Mouse (Mus musculus): ENCODE results near the gene Mthfd2.

DNA sequence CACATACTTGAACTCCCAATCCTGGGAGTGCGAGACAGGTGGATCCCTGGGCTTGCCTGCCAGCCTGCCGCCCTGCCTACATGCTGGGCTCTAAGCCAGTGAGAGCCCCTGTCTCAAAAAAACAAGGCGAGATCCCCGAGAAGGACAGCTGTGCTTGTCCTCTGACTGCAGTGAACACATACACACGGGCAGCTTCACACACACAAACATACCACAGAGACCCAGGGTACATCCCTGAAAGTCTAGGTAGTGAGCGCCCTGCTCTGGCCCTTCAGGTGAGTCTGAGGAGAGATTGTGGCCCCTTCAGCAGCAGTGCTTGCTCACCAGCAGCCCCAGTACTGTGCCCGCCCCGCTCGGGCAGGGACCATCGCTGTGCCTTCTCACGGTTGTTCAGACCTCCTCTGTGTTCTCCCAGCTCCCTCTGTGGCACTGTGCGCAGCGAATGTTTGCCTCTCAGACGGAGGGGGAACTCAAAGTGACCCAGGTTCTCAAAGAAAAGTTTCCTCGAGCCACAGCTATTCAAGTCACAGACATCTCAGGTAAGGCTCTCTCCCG, 25.2 kb upstream of the Mthfd2 start:
- TF ChIP-seq POLR2A (IDR thresholded peaks at IDR 0.05; ENCODE audit: insufficient read depth, low read length) (no peak), CTCF (IDR thresholded peaks at IDR 0.05; ENCODE audit: low read depth, low read length) (no peak), EP300 (IDR thresholded peaks at IDR 0.05; ENCODE audit: insufficient read depth, low read depth, low read length) (no peak)

Data from ES-Bruce4 (cell line).